Mouse (Mus musculus): ENCODE measurements around the gene Kirrel3.

Gene Kirrel3

DNA sequence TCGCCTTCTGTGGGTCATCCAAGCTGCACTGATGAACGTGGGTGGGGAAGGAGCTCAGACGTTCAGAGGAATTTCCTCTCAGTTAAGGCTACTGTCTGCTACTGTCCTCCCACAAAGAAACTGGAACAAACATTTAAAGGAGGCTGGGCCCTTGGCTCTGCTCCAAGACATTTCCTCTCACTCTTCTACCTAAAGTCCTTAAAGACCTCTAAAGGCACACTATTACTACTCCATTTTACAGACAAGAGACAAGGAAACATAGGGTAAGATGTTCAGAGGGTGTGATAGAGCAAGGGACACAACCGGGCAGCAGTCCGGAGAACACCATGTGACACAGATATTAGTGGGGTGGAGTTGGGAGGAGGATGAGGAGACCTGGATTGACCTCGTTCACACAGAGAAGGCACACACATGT lies 541.2 kb downstream of the Kirrel3 start:
- DNase-seq (ENCODE audit: low spot score): no peak

- no peak for DNase-seq (ENCODE audit: low spot score)
Observed at GRCm38 (mm10) chr9:35027382-35027997, 541.8 kb downstream of the Kirrel3 start.

GRCm38 (mm10) chr9:35030823-35031222 lies 545.1 kb downstream of the Kirrel3 start:
- no peak for DNase-seq (ENCODE audit: low spot score)

GRCm38 (mm10) chr9:35032457-35032856 lies 546.8 kb downstream of the Kirrel3 start:
- no peak for DNase-seq (ENCODE audit: low spot score)

DNA sequence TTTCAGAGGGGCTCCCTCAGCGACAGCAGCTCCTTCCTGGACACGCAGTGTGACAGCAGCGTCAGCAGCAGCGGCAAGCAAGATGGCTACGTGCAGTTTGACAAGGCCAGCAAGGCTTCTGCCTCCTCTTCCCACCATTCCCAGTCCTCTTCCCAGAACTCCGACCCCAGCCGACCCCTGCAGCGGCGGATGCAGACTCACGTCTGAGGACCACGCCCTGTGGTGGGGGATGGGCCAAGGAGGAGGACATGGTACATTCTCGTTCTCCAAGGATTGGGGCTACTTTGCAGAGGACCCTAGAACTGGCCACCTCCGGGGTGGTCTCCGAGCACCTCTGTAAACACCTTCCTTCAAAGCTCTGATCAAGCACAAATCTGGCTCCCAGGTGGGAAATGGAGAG lies 549.4 kb downstream of the Kirrel3 start:
- DNase-seq (ENCODE audit: low spot score): no peak

DNA sequence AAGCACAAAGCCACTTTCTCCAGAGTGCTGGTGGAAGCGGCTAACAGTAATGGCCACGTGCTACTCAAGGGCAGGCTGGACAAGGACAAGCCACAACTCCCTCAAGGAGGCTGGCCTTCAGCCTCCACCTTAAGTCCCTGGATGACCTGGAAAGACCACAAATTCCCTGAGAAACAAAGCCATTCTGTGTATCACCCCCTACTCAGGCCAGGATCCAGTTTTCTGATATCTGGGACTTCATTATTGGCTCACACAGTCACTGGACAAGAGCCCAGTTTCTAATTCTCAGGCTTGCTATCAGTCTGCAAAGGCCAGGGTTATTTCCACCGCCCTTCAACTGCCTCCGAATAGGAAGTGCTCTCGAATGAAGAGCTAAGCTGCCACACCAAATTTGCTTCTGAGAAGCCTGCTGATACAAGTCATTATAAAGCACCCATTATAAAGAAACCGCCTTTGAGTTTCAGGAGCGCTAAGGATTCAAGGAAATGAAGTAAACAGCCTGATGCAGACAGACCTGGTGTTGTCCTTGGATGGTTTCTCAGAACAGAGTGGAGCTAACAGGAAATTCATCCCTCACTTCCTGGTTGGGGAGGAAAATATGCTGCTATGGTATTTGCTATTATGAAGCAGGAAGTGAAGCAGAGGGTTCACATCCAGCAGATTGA lies 553.4 kb downstream of the Kirrel3 start:
- no peak for DNase-seq (ENCODE audit: low spot score)

DNA sequence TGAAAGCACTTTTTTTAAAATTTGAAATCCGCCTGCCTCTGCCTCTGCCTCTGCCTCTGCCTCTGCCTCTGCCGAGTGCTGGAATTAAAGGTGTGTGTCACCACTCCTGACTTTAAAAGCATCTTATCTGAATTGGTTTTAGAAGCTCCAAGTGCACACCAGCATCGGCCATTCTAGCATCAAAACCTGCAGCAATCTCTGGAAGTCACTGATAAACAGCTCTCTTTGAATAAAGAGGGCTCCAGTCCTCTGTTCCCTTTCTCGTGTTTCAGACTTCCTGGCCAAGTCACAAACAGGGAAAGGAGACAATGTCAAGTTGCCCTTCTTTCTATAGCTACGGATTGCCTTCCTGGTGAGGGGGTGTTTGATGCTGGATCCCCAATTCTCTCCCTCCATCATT lies 554.2 kb downstream of the Kirrel3 start:
- no peak for DNase-seq (ENCODE audit: low spot score)

DNA sequence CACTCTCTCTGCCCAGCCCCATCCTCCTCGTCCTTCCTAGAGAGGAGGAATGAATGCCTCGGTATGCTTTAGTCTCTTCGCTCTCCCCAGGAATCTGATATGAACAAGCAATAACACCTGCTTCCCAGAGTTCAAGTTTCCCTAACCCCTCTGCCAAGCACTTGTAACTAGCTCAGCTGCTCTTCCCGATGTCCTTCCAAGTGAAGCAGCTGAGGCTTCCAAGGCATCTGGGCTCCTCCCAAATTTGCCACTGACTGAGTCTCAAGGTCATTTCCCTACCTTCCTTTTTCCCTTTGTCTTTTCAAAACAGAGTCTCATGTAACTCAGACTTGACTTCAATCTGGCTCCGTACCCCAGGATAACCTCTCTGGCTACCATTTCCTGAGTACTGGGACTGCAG lies 555.8 kb downstream of the Kirrel3 start:
- DNase-seq (ENCODE audit: low spot score): no peak

GRCm38 (mm10) chr9:35043619-35044018 lies 557.9 kb downstream of the Kirrel3 start:
- DNase-seq (ENCODE audit: low spot score): no peak

GRCm38 (mm10) chr9:35044458-35044857 lies 558.8 kb downstream of the Kirrel3 start:
- peak; percentile 26 for DNase-seq (ENCODE audit: low spot score)

- peak; percentile 25 for DNase-seq (ENCODE audit: low spot score)
Observed at GRCm38 (mm10) chr9:35045031-35045531, 559.4 kb downstream of the Kirrel3 start.

- peak; percentile 72 for DNase-seq (ENCODE audit: low spot score)
Observed at GRCm38 (mm10) chr9:35045756-35046155, 560.1 kb downstream of the Kirrel3 start.

- DNase-seq (ENCODE audit: low spot score): no peak
Observed at GRCm38 (mm10) chr9:35048449-35048848, 562.8 kb downstream of the Kirrel3 start.

DNA sequence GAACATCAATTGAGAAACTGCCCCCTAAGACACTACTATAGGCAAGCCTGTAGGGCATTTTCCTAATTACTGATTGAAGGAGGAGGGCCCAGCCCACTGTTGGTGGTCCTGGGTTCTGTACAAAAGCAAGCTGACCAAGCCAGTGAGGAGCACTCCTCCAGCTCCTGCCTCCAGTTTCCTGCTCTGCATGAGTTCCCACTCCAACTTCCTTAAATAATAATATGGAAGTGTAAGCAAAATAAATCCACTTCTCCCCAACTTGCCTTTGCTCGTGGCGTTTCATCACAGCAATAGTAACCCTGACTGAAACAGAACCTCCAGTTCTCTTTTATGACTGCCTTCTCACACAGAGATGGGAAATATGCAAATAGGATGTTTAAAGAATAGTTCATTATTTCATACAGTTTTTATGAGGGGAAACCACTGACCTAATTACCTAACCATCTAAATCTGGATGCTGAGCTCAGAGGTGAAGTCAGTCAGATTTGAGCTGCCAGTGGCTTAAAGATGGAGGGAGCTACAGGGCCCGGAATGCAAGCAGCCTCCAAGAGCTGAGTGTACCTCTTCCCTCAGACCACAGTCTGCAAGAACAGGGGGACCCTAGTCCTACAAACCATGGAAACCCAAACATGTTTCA lies 564.3 kb downstream of the Kirrel3 start:
- peak; percentile 1 for DNase-seq (ENCODE audit: low spot score)

DNA sequence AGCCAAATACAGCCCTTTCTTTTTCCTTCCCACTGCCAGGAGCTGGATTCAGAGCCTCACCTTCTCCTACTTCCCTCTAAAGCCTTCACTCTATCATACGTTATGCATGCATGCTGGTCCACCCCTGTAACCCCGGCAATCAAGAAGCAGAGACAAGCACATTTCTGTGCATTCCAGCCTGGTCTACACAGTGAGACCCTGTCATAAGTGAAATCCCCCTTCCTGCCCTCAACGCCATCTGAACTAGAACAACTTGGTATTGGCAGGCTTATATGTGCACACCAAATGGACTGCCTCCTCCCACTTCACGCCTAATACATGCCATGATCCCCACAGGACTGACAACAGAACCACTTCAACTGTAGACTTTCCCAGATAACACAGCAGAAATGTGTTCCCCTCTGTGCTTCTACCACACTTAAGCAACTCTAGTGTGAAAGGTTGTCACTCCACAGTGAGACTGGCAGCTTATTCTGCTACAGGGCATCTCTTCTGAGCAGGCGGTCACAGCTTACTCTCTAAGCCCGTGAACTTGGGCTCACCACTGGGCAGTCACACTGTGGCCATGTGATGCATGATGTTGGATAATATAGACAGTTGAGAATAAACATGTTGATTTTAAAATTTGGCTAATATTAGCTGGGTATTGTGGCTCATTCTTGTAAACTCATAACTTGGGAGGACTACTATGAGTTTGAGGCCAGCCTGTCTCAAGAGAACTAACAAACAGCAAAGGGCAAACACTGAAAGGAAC lies 565.2 kb downstream of the Kirrel3 start:
- peak; percentile 1 for DNase-seq (ENCODE audit: low spot score)

GRCm38 (mm10) chr9:35051666-35052065 lies 566.0 kb downstream of the Kirrel3 start:
- DNase-seq (ENCODE audit: low spot score): peak; percentile 1

- peak; percentile 1 for DNase-seq (ENCODE audit: low spot score)
Observed at GRCm38 (mm10) chr9:35052671-35053070, 567.0 kb downstream of the Kirrel3 start.

- no peak for DNase-seq (ENCODE audit: low spot score)
Observed at GRCm38 (mm10) chr9:35053081-35053480, 567.4 kb downstream of the Kirrel3 start.

DNA sequence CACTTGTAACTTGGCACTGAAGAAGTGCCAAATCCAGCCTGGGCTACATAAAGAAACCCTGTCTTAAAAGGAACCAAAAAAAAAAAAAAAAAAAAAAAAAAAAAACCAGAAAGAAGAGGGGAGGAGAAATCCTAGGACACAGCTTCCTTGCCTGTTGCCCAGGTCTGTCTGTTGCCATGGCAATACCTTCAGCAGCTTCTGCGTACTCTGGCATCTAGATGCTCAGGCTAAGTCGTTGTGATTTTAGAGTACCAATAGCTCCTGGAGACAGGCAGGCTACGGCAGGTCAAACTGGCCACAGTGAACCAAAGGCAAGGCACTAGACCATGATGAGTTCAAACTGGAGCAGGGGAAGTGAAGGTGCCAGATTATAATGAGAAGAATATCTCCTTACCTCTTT lies 568.0 kb downstream of the Kirrel3 start:
- DNase-seq (ENCODE audit: low spot score): no peak

- DNase-seq (ENCODE audit: low spot score): no peak
Observed at GRCm38 (mm10) chr9:35055528-35056330, 570.0 kb downstream of the Kirrel3 start.

- DNase-seq (ENCODE audit: low spot score): no peak
Observed at GRCm38 (mm10) chr9:35056611-35057010, 570.9 kb downstream of the Kirrel3 start.

- no peak for DNase-seq (ENCODE audit: low spot score)
Observed at GRCm38 (mm10) chr9:35057631-35058030, 571.9 kb downstream of the Kirrel3 start.
